Mouse (Mus musculus) inflammation-experienced regulatory T-cells, adult 6 months (primary cell): ENCODE data around the gene Gabbr1. TPM values are rescaled to one million over a fixed set of nuclear protein-coding genes. Genes with fewer than 3 reads are reported as not detected.
"Not testable (repeated sequence)": the region's sequence is repeated elsewhere in the genome, so short reads cannot be mapped to it uniquely, and the experiment has no call there.

Source experiments
- ATAC-seq: one replicate; pipeline ENCODE4 v1.8.0; 2017
- polyA plus RNA-seq, 3 experiments: library from polyadenylated mRNA; unstranded; fragments of 100-300 nt; shearing (Covaris generic); gene quantifications; one replicate each; pipeline ENCODE4 v1.2.1; 2017

Gene Gabbr1
- polyA plus RNA-seq = 1 to 10 TPM; 4.1 to 8.0 (median 7.4) TPM

DNA sequence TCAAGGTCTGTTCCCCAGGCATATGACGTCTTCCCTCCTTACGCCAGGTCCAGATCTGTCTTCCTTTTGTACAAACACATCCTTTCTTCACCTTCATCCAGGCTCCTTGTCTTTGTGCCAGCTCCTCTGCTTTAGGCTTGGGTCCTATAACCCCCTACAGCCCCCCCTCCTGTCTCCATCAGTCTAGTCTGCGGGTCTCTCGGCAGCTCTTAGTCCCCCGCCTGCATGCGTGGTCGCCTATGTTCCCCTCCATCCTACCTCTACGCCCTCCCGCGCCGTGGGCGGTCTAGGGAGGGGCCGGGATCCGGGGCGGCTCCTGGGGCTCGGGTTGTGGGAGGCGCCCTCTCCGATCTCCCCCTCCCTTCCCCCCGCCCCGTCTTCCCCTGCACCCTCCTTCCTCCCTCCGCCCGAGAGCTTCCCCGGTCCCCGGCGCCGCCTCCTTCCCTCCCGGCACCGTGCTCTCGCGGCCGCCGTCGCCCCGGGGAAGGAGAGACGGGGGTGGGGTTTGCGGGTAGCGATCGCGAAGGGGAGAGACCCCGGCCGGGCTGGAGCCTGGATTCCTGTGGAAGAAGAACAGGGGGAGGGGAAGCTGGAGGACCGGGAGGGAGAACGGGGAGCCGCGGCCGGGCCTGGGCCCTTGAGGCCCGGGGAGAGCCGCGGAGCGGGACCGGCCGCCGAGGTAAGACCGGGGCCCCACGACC lies at the start of gene Gabbr1:
Gene Gabbr1, plus strand, starts transcription at position 356 of the 701 bp plus-strand sequence.
- ATAC-seq = peak; percentile 78

DNA sequence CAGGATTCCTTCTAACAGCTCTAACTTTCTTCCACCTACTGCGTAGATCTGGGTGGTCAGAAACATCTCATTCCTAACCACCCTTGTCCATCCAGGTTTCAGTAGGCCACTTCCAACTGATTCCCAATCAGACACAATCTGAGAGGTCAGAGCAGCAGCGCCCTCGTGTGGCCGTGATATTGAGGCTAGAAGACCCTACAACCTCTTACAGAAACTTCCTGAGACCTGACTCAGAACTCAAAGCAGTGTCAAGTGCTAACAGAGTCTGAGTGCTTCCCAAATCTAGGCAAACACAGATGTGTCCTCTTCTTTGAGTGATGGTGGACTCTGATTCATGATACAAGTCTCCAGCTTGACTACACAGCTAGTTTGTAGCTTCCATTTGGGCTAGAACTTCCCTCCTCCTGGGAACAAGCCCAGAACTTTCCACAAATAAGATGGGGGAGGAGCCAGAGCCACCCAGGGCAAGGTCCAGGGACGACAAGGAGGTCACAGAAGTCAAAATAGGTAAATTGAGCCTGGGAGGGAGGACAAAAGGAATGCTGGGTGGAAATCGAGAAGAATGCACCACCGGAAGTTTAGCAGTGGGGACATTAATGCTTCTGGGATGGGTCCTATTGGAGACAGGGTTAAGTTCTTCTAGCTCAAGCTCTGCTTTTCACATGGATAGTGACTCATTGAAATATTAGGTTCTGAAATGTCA lies 48.6 kb upstream of the Gabbr1 start:
- ATAC-seq = no peak

DNA sequence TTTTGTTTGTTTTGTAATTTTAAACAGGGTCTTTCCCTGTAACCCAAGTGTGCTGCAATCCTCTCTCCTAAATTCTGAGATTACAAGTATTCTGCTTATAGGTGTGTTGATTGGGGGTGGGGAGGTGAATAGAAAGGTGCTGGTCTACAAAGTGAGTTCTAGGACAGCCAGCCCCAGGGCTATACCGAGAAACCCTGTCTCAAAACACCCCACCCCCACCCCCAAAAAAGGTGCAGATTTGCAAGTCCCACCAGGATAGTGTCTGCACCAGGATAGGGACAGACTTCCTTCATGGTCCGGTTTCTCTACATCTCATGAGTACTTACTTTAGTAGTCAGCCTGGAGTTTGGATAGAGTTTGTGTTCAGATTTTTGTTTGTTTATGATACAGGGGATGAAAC lies 47.3 kb upstream of the Gabbr1 start:
- no peak for ATAC-seq

DNA sequence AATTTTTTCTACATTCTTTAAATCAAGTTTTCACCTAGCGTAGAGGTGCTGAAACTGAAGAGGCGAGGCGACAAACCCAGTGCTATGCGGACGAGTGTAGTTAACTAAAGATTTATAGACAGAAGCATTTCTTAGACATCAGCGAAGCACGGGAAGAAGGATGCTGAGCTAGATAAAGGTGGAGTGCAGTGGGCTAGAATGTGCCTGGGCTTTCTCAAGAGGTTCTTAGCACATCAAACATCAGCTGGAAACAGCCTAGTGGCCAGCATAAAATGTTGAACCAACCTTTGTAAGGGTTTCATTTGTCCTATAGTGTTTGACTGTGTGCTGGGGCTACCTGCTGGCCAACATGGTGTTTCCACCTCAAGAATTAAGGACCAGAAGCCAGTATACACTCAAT lies 44.9 kb upstream of the Gabbr1 start, which contains the start of gene Zfp57:
Gene Zfp57, plus strand, starts transcription at position 301 of the 400 bp plus-strand sequence.
- no peak for ATAC-seq

DNA sequence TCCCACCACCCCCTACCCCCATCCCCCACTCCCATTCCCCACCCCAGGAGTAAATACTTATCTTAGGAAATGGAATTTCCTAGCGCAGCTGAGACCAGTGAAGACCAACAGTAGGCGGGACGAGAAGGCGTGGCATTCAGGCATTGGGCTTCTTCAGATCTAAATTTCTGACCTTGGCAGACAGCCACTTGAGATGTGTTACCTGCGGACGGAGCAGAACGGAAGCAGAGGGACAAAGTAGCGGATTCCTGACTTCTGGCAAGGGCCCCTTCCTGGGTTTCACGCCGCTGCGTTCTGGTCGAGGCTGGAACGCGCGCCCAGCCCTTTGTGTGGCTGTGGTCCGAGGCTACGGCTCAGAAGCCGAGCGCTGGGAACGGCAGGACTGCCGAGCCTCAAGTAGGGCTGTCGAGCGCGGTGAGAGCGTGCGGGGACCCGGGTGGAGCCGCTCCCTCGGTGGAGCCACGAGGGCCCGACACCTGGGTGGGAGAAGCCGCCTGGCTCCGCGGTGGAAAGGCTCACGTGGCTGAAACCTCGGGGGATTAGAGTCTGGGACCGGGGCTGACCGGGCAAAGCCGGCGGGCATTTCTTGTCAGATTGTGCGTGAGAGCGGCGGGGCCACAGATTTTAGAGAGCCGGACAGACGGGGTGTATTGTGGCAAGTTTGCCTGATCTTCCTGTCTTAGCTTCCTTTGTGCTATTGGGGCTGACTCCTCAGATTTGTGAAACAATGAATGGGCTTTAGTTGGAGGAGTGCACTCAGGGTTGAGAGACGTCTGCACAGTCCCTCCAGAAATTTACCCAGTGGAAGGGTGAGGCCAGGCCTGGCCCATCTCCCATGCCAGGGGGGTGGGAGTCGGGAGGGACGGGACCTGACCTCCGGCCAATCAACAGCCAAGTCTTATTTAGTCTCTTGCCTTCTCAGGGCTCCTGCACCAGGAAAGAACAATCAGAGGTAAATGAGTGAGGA lies 43.1 kb upstream of the Gabbr1 start:
- ATAC-seq = no peak

DNA sequence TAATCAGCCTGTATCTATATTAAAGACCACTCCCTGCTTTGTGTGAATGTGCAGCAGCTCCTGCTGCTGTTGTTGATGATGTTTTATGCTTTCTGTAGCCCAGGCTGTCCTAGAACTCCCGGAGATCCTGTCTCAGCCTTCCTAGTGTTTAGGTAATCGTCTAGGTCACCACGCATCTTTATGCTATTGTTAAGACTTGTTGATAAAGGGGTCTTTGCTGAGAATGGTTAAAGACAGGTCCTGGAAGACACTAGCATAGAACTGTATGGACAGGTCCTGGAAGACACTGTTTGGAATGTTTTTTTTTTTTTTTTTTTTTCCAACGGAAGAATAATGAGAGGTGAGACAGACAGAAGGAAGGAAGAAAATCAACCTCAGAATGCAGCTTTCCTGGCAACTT lies 42.4 kb upstream of the Gabbr1 start:
- ATAC-seq = no peak

DNA sequence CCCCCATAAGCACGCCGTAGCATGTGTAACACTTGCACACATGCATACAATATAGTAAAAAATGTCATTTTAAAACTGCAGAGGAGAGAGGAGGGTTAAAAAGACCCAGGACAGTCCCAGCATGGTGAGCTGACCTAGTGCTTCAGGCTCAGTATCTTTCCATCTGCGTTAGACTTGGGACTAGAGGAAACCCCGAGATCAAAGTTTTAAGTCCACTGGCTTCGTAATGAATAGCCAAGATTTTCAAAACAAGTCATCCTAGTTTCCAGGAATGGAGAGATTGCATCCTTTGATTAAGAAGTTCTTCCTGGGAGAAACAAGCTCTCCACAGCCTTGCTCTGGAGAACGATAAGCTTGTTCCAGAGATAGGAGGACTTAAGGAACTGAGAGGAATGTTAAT lies 37.6 kb upstream of the Gabbr1 start:
- ATAC-seq = no peak

DNA sequence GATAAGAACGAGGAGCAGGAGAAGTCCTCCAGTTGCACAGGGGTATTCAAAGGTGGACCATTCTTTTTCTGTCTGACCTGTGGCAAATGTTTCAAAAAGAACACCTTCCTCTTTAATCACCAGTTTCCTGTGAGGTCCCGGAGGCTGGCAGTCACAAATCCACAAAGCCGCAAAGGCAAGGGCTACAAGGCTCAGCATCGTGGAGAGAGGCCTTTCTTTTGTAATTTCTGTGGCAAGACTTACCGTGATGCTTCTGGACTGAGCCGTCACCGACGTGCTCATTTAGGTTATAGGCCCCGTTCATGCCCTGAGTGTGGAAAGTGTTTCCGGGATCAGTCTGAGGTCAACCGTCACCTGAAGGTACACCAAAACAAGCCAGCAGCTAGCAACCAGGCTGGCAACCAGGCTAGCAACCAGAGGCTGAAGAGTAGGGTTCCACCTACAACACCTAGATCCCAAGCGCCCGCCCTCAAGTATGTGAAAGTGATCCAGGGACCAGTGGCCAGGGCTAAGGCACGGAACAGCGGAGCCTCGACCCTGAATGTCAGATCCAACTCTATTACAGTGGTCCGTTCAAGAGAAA lies 36.2 kb upstream of the Gabbr1 start:
- ATAC-seq = peak; percentile 28

DNA sequence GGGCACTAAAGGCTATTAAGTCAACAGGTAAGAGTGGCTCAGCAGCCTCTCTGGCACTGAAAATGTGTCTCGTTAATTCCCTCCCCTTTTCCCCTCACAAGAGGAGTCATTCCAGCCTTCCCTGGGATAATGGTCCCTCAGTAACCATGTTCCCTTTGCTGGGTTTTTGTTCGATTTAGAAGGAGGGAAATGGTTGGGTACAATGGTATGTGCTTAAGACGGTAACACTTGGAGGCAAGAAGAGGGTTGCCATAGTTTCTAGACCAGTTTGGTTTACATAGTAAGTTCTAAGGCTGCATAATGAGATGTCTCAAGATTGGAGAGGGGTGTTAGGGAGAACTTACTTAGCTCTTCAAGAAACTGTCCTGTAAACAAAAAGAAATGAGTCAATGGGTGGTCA lies 34.0 kb upstream of the Gabbr1 start:
- no peak for ATAC-seq

DNA sequence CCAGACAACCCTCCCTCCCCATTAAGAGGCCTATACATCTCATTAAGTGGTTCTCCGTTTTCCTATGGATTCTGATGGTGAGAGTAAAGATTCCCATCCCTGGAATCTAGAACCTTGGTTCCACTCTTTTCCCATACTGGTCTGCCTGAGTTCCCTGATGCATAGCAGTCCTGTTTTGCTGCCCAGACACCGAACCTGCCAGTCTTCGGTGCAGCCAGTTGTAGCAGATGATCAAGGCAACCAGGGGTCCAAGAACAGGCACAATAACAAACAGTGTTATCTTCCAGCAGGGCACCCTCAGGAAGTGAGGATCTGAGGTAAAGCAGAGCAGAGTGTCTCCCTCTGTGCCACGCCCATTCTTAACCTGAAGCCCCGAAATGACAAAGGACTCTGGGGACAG lies 33.6 kb upstream of the Gabbr1 start:
- no peak for ATAC-seq

DNA sequence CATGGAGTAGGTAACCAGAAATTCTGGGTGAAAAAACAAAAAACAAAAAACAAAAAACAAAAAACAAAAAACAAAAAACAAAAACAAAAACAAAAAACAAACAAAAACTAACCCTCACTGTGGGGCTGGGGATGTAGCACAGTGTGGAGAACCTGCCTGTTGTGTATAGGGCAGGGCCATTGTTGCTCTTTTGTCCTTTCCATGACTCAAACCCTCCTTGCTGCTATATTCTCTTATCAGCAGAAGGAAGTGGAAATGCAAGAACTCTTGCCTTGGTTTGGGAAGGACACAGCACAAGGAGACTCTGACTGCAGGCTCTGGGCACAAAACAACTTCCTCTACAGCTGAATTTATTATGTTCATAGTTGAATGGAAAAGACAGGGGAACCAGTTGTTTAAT lies 29.4 kb upstream of the Gabbr1 start:
- ATAC-seq = no peak

DNA sequence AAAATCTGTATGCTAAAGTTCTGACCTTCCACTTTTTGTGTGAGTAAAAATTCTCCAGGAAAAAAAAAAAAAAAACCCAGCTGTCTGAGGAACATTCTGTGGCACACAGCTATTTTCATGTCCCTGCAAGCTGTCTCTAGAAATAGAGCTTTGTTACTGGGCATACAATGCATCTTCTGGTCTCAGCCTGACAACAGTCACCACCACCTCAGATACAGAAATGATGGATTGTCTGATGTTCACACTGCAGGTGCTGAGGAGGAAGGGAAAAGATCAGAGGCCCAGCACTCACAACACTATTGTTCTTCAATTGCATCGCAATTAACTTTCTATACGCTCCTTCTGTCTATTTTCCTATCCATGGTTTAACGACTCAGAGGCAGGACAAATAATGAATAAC lies 27.4 kb upstream of the Gabbr1 start:
- ATAC-seq = no peak

DNA sequence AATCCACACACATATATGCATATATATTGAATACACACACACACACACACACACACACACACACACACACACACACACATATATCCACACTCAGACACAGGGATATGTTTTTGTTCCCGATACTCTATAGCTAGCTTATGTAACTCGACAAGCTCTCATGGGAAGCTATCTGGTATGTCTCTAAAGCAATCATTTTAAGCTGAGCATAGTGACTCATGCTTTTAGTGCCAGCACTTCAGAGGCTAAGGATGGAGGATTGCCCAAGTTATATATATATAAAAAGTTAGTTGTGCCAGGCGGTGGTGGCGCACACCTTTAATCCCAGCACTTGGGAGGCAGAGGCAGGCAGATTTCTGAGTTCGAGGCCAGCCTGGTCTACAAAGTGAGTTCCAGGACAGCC lies 26.5 kb upstream of the Gabbr1 start:
- not testable (repeated sequence) for ATAC-seq

DNA sequence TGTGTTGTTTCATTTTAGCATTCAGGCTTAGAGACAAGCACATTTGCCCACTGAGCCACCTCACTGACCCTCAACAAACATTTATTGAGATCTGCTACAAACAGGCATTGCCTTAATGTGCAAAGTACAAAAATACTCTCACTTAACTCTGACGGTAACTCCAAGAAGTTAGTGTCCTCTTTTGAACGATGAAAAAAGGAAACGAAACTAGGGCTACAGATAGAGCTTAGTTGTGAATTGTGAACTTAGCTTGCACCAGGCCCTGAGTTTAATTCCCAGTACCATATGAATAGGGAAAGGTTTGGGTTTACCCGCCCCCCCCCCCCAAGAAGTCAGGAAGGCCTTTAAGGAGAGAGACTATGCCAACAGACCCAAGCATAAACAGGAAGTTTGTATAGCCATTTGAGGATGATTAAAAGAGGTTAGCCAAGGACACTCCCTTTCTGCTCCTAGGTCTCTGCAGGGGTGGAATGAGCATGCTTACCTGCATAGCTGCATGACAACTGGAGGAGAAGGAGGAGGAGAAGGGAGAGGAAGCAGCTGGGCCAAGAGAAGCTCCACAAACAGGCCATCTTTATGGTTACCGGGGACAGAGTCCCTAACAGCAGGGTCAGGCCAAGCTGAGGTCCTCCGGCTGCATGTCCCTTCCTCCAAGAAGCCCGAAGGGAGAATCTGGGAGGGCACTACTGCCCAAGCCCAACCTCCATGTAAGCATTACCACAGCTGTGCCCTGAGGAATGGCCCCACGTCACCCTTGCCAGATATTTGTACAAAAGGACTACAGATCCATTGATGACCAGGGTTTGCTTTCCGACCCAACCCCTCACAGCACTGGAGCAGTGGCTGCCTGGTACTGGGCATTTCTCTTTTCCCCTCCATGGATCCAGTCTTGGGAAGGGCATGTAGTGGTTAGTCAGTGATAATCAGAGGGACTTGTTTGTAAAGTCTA lies 22.9 kb upstream of the Gabbr1 start, which contains the start of gene Mog:
Gene Mog, minus strand, starts transcription at position 771 of the 949 bp plus-strand sequence.
- no peak for ATAC-seq

DNA sequence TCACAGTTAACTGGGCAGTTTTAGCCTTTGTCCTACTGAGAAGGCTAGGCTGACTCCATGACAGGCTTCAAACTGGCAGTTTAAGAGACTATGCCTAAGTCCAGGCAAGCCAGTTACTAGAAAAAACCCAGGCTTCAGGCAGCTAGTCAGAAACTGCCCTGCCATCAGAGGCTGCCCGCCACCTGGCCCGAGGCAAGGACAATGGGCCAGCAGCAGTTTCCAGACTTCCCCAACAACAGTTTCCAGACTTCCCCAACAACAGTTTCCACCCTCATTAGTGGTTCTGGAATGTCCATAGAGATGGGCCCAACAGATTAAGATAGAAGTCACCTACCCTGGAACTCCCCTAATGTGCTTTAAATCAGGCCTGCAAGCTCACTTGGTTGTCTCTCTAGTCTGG lies 19.3 kb upstream of the Gabbr1 start:
- ATAC-seq = no peak

DNA sequence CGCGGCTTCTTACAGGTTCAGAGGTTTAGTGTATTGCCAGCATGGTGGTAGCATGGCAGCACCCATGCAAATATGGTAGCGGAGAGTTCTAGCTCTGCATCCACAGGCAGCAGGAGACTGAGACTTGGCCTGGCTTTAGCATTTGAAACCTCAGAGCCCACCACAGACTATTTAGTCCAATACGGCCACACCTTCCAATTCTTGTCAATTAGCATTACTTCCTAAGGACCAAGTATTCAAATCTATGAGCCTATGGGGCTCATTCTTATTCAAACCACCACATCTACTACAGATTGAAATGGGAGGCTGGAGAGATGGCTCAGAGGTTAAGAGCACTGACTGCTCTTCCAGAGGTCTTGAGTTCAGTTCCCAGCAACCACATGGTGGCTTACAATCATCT lies 18.3 kb upstream of the Gabbr1 start:
- ATAC-seq = no peak

DNA sequence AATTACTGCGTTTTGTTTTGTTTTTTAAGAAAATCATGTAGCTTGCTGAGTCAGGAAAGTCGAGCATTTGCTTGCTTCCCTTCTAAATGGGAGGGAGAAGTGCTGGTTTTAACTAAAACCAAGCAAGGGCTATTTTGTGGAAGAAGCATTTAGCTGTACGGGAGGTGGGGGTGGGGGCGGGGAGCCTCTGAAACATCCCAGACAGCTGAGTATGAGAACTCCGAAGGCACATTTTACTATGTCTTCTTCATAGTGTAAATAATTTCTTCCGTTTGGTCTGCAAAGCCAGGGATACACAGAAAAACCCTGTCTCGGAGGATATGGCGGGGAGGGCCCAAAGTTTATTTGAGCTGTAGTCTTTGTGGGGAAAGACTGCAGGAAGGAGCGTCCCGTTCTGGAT lies 17.6 kb upstream of the Gabbr1 start:
- ATAC-seq = no peak

DNA sequence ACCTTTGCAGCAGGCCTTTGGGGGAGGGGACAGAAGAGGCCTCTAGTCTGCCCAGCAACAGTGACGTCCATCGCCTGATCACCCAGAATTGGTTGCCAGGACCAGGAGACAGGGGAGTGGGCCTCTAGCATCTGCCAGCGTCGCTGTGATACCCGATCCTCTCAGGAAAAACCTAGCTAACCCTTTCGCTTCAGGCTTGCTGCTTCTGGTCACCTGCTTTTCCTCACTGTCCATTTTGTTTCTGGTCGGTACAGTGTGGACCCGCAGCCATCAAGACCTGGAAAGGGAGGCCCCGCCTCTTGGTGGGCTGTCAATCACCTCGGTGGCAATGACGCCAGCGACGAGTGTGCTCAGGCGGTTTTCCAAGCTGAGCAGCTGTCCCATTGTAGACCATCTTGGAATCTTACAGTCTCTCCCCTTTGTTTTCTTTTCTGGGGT lies 17.1 kb upstream of the Gabbr1 start:
- ATAC-seq = peak; percentile 96

DNA sequence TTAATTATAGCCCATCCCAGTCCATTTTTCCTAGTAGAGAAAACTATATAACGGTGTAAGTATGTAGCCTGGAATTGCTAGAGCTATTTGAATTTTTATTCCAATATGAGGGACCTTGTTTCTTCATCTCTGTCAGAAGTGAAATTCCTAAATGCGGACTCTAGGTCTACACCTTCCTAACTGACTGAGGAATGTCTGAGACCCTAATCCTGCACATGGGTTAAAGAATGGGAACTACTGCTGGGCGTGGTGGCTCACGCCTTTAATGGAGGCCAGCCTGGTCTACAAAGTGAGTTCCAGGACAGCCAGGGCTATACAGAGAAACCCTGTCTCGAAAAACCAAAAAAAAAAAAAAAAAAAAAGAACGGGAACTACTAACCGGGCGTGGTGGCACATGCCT lies 16.6 kb upstream of the Gabbr1 start:
- no peak for ATAC-seq

DNA sequence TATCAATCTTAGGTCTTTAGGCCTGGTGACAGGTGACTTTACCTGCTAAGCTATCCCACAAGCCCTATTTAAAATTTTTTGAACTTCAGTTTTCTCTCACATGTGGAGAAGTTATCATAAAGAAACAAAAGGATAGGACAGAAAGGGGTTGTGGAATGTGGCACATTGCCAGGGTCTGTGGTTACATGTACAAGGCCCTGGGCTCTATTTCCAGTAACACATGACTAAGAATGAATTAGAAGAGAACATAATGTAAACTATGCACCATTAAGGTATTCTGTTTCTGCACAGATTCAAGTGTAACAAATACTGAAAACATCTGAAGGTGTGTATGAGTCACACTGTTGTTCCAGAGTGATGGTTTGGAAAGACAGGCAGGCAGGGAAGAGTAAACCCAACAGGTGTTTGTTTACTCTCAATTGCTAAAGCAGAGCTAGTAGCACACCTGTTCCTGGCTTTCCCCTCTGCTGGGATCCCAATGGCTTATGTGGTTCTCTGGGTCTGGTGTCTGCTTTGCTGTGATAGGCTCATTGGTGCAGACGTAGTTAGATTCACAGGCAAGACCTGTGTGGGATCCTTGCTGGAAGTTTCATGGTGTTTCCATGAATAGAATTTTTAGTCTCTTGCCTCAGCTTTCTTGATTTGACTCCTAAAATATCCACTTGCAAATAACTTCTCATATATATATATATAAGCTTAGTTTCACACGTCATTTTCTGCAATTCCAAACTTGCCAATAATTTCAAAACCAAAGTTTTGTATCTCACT lies 6.5 kb upstream of the Gabbr1 start:
- ATAC-seq = no peak
